Mouse (Mus musculus) MEL (cell line): ENCODE measurements around the gene Rxra. TPM values are rescaled to one million over a fixed set of nuclear protein-coding genes. Genes with fewer than 3 reads are reported as not detected.

Experiments
- DNase-seq: peaks from one replicate; pipeline ENCODE4 v3.0.0; 2011; ENCODE audit warnings: low read depth, low spot score
- H3K27ac ChIP-seq: 2 replicates; pipeline ENCODE4 v1.5.1; 2012; ENCODE audit warnings: low read depth, mild to moderate bottlenecking, control low read depth, low read length, moderate library complexity; ENCODE audit not compliant: control insufficient read depth
- H3K27me3 ChIP-seq, 2 experiments: fragments of 150-350 bp in 1 of 2; sonication (generic) in 1 of 2; 2 replicates each; pipeline ENCODE4 v1.6.1; 2012; ENCODE audit warnings: low read length in 2 of 2, mild to moderate bottlenecking in 2 of 2, improper control_type of control experiment in 1 of 2, moderate library complexity in 1 of 2; ENCODE audit not compliant: insufficient read depth in 2 of 2, control insufficient read depth in 1 of 2
- H3K36me3 ChIP-seq, 2 experiments: 2 replicates each; pipeline ENCODE4 v1.6.1; 2012 to 2014; ENCODE audit warnings: low read length in 2 of 2, improper control_type of control experiment in 1 of 2, inconsistent platforms in 1 of 2, mild to moderate bottlenecking in 1 of 2; ENCODE audit not compliant: insufficient read depth in 2 of 2, control insufficient read depth in 1 of 2
- H3K4me1 ChIP-seq, 2 experiments: fragments of 150-350 bp in 1 of 2; sonication (generic) in 1 of 2; 2 replicates each; pipeline ENCODE4 v1.6.1; 2012; ENCODE audit warnings: low read length in 2 of 2, improper control_type of control experiment in 1 of 2, mild to moderate bottlenecking in 1 of 2; ENCODE audit not compliant: insufficient read depth in 2 of 2, control insufficient read depth in 1 of 2
- H3K4me3 ChIP-seq, 2 experiments: fragments of 150-350 bp in 1 of 2; sonication (generic) in 1 of 2; 2 replicates each; pipeline ENCODE4 v1.5.1; 2012; ENCODE audit warnings: low read depth in 2 of 2, low read length in 2 of 2, mild to moderate bottlenecking in 2 of 2, moderate library complexity in 2 of 2, control low read depth in 1 of 2, improper control_type of control experiment in 1 of 2; ENCODE audit not compliant: control insufficient read depth in 1 of 2, insufficient read depth in 1 of 2
- H3K79me2 ChIP-seq: 2 replicates; pipeline ENCODE4 v1.6.1; 2012; ENCODE audit warnings: mild to moderate bottlenecking, low read length, moderate library complexity; ENCODE audit not compliant: control insufficient read depth, poor library complexity, insufficient read depth
- H3K9ac ChIP-seq: 2 replicates; pipeline ENCODE4 v1.6.1; 2012; ENCODE audit warnings: low read depth, mild to moderate bottlenecking, control low read depth, low read length, moderate library complexity; ENCODE audit not compliant: control insufficient read depth, poor library complexity, severe bottlenecking
- H3K9me3 ChIP-seq: fragments of 150-350 bp; sonication (generic); replicated peaks from 2 replicates; pipeline ENCODE4 v1.6.1; 2012; ENCODE audit warnings: mild to moderate bottlenecking, low read length, improper control_type of control experiment, moderate library complexity; ENCODE audit not compliant: insufficient read depth
- BHLHE40 ChIP-seq: IDR thresholded peaks from 2 replicates; pipeline ENCODE4 v1.6.1; 2012; ENCODE audit warnings: low read depth, mild to moderate bottlenecking, inconsistent platforms, low read length, improper control_type of control experiment, borderline replicate concordance
- CHD2 ChIP-seq: IDR thresholded peaks from 2 replicates; pipeline ENCODE4 v1.6.1; 2011; ENCODE audit warnings: low read length, improper control_type of control experiment
- GABPA ChIP-seq: IDR thresholded peaks from 2 replicates; pipeline ENCODE4 v1.6.1; 2012; ENCODE audit warnings: low read depth, mild to moderate bottlenecking, inconsistent platforms, low read length, improper control_type of control experiment, moderate library complexity
- HCFC1 ChIP-seq: IDR thresholded peaks from 2 replicates; pipeline ENCODE4 v1.6.1; 2012; ENCODE audit warnings: low read depth, mild to moderate bottlenecking, inconsistent platforms, low read length, improper control_type of control experiment, moderate library complexity
- MXI1 ChIP-seq: IDR thresholded peaks from 2 replicates; pipeline ENCODE4 v1.6.1; 2011; ENCODE audit warnings: mild to moderate bottlenecking, low read depth, low read length, improper control_type of control experiment
- NELFE ChIP-seq: IDR thresholded peaks from 2 replicates; pipeline ENCODE4 v1.6.1; 2011; ENCODE audit warnings: low read depth, low read length, improper control_type of control experiment
- POLR2AphosphoS2 ChIP-seq: IDR thresholded peaks from 2 replicates; pipeline ENCODE4 v1.6.1; 2011; ENCODE audit warnings: low read length, improper control_type of control experiment
- RAD21 ChIP-seq: IDR thresholded peaks from 2 replicates; pipeline ENCODE4 v1.6.1; 2011; ENCODE audit warnings: mild to moderate bottlenecking, low read depth, low read length, improper control_type of control experiment
- RCOR1 ChIP-seq: IDR thresholded peaks from 2 replicates; pipeline ENCODE4 v1.6.1; 2012; ENCODE audit warnings: low read depth, mild to moderate bottlenecking, inconsistent platforms, low read length, improper control_type of control experiment
- SMC3 ChIP-seq: IDR thresholded peaks from 2 replicates; pipeline ENCODE4 v1.6.1; 2011; ENCODE audit warnings: low read depth, low read length, improper control_type of control experiment
- UBTF ChIP-seq: IDR thresholded peaks from 2 replicates; pipeline ENCODE4 v1.6.1; 2012; ENCODE audit warnings: low read depth, mild to moderate bottlenecking, inconsistent platforms, low read length, improper control_type of control experiment, moderate library complexity, borderline replicate concordance; ENCODE audit not compliant: insufficient read depth
- ZKSCAN1 ChIP-seq: IDR thresholded peaks from 2 replicates; pipeline ENCODE4 v1.6.1; 2012; ENCODE audit warnings: low read depth, mild to moderate bottlenecking, inconsistent platforms, low read length, improper control_type of control experiment, moderate library complexity
- polyA plus RNA-seq, 2 experiments: library from polyadenylated mRNA; stranded (reverse) in 1 of 2; unstranded in 1 of 2; fragments of >175 nt in 1 of 2; fragments of >200 nt in 1 of 2; gene quantifications; 2 replicates each; pipeline versions ENCODE4 v1.2.1 to v1.2.4; 2012; ENCODE audit warnings: low replicate concordance in 2 of 2, low read depth in 1 of 2; ENCODE audit not compliant: insufficient read length in 2 of 2, insufficient read depth in 1 of 2, missing spikeins in 1 of 2
- total RNA-seq: library from RNA; depleted of rRNA; stranded (reverse); fragments of 300-350 nt; gene quantifications from 2 replicates; pipeline ENCODE4 v1.2.3, GENCODE M21; 2012

Rxra gene
- total and polyA plus RNA-seq, 3 experiments: 11.7 to 19.6 TPM; not detected in 1

- no peak for TF ChIP-seq GABPA
- no peak for TF ChIP-seq NELFE
- TF ChIP-seq MXI1: no peak
- TF ChIP-seq SMC3: no peak
- no peaks in the 10 kb centered on the region for H3K27me3 ChIP-seq
Measured at GRCm38 (mm10) chr2:27775625-27776024, 99.4 kb downstream of the Rxra start.

GRCm38 (mm10) chr2:27777756-27778155 is 101.5 kb downstream of the Rxra start:
- Histone ChIP-seq H3K36me3 (no peaks in the 10 kb centered on the region), H3K4me1 (no peaks in the 10 kb centered on the region), H3K27me3 (no peaks in the 10 kb centered on the region; a peak in 1 of 4 replicates), H3K79me2 (no peaks in the 10 kb centered on the region), H3K27ac (no peak overlapping the region), H3K9me3 (no peaks in the 10 kb centered on the region)
- TF ChIP-seq BHLHE40 (no peak), UBTF (no peak), RAD21 (no peak), POLR2AphosphoS2 (no peak), HCFC1 (no peak)
- TF ChIP-seq, all 39 proteins: peak for 0
- no peak for DNase-seq
- no peak overlapping the region for H3K4me3 ChIP-seq
- H3K9ac ChIP-seq: no peak overlapping the region

More at GRCm38 (mm10) chr2:27775625-27776024, 99.4 kb downstream of the Rxra start:
- no peaks in the 10 kb centered on the region for H3K36me3 ChIP-seq
- no peak overlapping the region for H3K27ac ChIP-seq
- H3K79me2 ChIP-seq: no peaks in the 10 kb centered on the region
- DNase-seq: no peak
- no peaks in the 10 kb centered on the region for H3K4me1 ChIP-seq
- H3K9ac ChIP-seq: no peak overlapping the region
- no peak overlapping the region for H3K4me3 ChIP-seq
- no peaks in the 10 kb centered on the region for H3K9me3 ChIP-seq

GRCm38 (mm10) chr2:27778289-27778688 is 102.0 kb downstream of the Rxra start:
- no peaks in the 10 kb centered on the region for H3K4me1 ChIP-seq
- no peak for DNase-seq
- no peaks in the 10 kb centered on the region for H3K9me3 ChIP-seq
- no peaks in the 10 kb centered on the region for H3K79me2 ChIP-seq
- H3K4me3 ChIP-seq: no peak overlapping the region
- TF ChIP-seq HCFC1 (no peak), NELFE (no peak), SMC3 (no peak), ZKSCAN1 (no peak), RCOR1 (no peak), CHD2 (no peak), POLR2AphosphoS2 (no peak)
- H3K9ac ChIP-seq: no peak overlapping the region
- no peaks in the 10 kb centered on the region for H3K36me3 ChIP-seq
- H3K27me3 ChIP-seq: no peaks in the 10 kb centered on the region; a peak in 1 of 4 replicates
- no peak overlapping the region for H3K27ac ChIP-seq
